Mouse (Mus musculus): ENCODE measurements around the gene Tshz3.

The Tshz3 gene

DNA sequence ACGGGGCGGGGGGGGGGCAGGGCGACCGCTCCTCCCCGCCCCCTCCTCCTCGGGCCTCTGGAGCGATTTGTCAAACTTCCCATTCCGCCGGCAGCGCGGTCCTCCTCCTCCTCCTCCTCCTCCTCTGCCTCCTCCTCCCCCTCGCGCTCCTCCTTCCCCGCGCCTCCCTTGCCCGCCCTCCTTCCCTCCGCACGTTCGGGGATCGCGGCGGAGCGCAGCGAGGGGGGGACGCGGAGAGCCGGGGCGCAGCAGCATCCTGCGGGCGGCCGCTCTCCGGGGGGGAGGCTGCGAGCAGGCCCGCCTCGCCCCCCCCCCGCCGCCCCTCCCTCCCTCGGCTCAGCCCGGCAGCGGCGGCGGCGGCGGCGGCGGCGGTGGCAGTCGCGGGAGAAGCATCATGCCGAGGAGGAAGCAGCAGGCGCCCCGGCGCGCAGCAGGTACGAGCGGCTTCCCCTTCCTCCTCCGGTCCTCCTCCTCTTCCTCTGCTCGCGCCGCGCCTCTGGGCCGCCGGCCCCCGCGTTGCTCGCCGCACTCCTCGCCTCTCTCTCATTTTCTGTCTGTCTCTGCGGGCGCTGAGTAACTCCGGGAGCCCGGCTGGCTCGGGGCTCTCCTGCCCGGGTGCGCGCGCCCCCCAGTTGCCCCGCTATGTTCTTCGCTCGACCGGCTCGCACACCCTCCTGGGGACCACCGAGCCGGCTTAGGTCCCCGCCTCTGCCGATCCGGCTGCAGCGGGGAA lies at the start of gene Tshz3:
Tshz3 (plus strand) TSS at position 263 of the 733 bp plus-strand sequence.
- WGBS = under 1% methylated on average over 48 of the region's 88 CpGs

DNA sequence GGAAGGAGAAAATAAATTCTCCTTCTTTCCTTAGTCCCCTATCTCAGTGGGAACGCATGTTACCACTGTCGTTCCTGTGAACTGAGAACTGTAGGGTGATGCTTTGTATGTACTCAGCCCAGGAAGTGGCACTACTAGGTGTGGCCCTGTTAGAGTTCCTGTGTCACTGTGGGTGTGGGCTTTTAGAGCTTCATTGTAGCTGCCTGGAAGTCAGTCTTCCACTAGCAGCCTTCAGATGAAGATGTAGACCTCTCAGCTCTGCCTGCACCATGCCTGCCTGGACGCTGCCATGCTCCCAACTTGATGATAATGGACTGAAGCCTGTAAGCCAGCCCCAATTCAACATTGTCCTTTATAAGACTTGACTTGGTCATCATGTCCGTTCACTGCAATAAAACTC lies 42.0 kb upstream of the Tshz3 start:
- 91% methylated on average over 4 of the region's 4 CpGs for WGBS

DNA sequence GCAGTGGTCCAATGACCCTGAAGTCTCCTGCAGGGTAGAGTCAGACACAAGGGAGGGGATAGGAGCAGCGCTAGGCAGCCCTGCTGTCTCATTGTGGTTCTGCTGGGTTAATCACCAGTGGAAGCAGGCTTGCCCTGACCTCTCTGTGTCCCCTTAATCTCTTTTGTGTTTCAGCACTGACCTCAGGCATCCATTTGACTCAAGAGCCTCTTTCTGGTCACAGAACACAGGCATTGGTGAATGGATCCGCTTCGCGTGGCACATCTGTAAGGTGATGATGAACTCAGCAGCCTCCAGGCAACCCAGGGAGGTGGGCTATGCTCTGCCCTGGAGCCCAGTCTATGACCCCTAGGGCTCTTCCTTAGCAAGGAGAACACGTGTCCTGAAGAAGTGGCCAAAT lies 39.6 kb upstream of the Tshz3 start:
- WGBS = 73% methylated on average over 5 of the region's 5 CpGs

DNA sequence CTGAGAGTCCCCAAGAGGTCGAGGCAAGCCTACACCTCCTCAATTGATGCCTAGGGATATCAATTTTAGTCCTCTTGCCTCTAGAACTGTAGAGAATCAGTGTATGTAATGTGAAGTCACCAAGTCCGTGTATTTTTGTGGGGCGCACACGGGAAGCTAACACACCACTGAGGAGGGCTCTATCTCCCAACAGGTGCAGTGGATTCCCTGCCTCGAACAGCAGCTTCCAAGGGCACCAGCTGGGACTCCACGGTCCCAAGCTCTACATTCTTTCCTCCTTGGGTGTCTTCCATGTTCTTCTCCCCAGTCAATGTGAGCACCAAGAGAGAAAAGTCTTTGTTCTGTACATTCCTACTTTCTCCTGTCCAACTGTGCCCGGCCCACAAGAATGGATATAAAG lies 38.7 kb upstream of the Tshz3 start:
- 83% methylated on average over 7 of the region's 7 CpGs for WGBS

DNA sequence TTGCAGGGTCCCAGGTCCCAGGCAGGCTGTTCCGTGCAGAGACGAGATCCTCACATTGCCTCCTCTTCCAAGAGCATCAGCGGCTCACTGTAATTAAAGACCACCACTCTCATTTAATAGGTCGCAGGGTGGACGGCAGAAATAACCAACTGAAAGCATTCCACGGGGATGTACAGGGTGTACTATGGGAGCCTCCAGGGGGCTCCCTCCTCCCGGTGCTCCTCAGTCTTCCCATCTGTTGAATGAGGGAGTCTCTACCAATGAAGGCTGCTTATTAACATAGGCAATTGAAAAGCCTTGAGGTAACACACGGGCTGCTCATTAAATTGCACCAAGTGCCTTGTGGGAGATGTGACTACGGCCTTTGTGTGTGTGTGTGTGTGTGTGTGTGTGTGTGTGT lies 37.3 kb upstream of the Tshz3 start:
- 67% methylated on average over 9 of the region's 9 CpGs for WGBS

DNA sequence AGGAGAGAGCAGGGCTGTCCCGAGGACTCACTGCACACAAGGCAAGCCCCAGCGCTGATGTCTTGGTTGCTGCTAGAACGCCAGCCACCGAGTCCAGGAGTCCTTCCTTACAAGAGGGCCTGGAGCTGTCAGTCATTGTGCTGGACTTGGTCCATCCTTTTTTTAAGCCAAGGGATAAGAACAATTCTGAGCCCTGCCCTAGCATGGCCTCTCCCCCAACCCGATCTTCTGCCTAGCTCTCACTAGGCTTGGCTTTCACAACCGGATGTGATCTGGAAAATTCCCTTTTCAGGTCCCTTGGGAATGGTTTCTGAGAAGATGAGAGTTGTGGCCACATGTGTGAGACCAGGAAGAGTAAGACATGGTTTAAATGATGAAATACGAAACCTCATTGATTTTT lies 34.5 kb upstream of the Tshz3 start:
- 84% methylated on average over 7 of the region's 7 CpGs for WGBS

DNA sequence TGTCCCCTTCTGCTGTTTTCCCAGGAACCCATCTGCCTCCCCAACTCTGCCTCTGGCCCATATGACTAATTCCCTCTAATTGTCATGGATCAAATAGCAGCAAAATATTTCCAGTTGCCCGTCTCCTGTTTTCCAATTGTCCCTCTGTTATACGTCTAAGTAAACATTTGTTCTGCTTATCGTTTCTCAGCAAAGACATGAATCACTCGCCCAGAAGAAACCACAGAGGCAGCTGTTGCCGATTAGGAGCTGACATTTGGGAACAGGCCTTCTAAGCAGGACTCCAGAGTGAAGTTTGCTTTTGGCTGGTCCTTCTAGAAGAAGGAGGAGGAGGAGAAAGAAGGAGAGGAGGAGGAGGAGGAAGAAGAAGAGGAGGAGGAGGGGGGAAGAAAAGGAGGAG lies 30.2 kb upstream of the Tshz3 start:
- WGBS = 72% methylated on average over 5 of the region's 5 CpGs

DNA sequence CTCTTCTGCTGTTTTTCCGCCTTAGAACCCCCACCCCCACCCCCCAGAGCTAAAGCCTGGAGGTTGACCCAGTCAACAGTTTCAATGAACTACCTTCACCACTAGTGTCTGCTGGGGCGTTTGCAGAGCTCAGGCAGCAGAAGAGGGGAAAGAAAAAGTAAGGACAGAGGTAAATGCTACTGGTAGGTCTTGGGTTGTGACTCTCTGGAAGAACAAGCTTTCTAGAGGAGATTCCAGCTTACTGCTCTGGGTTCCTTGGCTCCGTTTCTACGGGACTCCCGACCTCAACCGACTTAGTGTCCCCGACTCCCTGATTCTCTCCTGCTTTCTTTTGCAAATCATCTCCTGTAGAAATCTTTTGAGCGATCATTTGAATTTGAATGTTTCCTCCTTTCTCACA lies 19.9 kb upstream of the Tshz3 start:
- 40% methylated on average over 8 of the region's 8 CpGs for WGBS

DNA sequence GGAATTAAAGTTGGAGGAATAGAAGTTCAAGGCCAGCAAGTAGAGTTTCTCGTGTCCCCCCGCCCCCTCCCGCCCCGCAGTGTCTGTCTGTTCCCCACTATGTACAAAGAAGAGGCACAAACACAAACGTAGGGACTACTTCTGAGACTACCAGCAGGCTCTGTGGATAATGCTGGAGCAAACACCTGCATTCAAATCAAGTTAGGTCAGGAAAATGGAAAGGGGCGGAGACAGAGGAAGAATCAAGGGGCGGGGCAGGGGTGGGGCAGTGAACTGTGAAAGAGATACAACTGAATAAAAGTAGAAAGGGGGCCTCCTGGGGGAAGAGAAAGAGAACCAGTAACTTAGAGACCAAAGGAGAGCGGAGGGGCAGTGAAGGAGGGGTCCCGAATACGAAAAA lies 19.4 kb upstream of the Tshz3 start:
- WGBS = 19% methylated on average over 10 of the region's 10 CpGs

DNA sequence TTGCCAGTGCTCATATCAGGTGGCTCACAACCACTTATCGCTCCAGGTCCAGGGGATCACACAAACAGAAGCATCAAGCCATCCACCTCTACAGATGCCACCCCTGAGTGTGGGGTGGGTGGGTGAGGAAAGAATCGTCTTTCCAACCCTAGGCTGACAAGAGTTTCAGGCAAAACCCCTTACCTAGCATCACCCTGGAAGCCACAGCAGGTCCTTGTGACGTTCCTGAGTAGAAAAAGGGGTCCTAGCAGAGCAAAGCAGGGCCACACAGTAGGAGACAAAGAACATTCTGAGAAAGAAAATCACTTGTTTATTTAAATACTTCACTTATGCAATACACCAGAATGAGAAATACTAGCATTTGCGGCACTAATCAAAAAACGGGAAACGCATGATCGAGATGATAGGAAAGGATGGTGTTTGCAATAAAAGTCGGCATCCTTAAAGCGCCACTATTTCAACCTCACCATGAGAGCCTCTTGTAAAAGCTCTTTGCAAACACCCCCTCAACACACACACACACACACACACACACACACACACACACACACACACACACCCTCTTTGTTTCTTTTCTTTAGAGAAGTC lies 18.8 kb upstream of the Tshz3 start:
- 12% methylated on average over 9 of the region's 9 CpGs for WGBS

DNA sequence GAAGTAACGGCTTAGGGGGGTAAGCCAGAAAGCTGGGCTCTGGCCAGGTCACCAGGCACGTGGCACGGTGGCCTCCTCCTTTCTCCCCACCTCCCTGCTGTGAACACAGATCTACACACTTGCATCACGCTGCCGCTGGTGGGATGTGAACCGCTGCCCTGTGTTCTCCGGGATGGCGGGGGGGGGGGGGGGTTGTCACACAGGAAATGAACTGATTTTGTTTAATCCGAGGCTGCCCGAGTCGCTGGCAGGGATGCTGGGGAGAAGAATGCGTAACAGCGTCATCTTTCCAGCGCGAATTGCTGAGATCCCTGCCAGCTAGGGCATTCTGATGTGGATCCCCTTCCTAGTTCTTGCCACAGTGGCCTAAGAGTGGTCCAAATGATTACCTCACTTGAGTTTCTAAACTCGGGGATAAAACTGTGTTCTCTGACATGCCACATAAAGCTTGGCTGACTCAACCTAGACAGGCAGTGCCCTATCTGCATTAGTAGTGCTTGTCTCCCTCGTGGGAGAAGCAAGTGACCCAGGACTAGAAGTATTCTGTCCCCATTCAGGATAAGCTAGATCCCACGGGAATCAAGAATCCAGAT lies 18.0 kb upstream of the Tshz3 start:
- WGBS = 1% methylated on average over 18 of the region's 18 CpGs

DNA sequence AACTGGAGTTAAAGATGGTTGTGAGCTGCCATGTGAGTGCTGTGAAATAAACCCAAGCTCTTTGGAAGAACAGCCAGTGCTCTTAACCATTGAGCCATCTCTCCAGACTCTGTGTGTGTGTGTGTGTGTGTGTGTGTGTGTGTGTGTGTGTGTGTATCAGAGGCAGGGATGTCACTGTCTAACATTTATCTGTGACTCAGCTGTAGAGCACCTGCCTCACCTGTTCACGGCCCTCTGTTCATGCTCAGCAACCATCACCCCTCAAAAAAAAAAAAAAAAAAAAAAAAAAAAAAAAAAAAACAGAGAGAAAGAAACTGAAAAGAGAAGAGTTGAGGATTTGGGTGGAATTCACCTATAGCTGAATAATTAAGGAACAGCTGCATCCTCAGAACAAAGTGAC lies 10.4 kb upstream of the Tshz3 start:
- 100% methylated on average over 1 of the region's 1 CpGs for WGBS

DNA sequence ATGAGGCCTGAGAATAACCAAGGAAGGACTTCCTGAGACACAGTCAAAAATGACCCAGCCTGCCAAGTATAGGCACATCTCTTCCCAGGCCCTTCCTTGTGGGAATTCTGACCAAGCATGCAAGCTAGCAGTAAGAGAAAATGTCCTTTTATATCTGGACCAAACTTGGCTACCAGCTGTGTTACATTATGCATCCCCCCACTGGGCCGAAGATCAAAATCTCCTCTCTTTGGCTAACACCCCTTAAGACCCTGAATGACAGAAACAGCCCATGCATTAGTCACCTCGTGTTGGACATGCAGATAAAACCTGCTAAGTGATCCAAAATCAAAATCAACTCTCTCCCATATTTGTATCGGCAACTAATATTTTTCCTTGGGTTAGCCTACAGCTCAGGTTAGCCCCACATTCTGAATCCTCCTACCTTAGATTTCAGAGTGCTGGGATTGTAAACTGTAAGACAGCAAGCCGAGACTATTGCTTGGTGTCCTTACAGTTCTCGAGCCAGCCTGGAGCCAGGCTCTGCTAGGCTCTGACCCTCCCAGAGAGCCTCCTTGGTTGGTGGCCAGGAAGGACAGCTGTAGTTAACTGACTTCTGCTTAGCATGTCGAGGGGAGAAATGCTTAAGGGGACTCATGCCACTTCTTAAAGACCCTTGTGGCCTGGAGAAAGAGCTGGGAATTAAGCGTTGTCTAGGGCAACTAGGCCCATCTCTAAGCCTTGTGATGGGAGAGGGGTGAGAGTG lies 8.7 kb upstream of the Tshz3 start:
- 71% methylated on average over 7 of the region's 7 CpGs for WGBS

DNA sequence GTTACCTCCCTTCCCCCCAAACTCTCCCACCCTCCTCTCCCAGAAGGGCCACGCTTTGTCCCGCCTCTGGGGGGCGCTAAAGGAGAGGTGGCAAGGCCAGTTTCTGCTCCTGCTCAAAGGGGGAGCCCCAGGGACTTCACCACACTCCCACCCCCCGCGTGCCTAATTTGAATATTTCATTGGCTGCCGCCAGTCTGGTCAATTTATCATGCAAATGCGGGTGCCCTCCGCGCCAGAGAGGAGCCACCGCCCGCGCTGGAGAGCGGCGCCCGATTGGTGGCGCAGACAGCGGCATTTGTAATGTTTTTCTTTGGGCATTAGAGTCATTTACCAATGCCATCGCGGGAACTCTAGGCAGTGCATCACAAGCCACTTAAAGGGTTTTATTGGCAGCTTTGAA lies 7.4 kb upstream of the Tshz3 start:
- WGBS = 3% methylated on average over 19 of the region's 19 CpGs

DNA sequence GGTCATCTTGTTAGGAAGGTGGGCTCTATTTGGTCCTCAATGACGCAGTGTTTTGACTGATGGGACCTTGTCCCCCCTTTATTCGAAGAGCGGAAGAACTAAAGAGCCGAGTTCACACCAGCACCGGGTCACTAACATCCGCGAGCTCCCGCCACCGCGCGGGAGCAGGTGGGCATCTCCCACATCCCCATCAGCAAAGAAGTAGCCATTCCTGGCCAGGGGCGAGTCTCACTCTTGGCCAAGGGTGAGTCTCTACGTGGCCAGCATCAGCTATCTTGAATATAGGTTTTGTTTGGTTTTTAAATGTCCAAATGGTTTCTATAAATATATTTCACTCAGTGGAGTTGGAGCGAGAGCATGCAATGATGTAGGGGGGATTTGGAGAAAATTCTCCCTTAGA lies 6.3 kb upstream of the Tshz3 start:
- WGBS = 6% methylated on average over 14 of the region's 14 CpGs

DNA sequence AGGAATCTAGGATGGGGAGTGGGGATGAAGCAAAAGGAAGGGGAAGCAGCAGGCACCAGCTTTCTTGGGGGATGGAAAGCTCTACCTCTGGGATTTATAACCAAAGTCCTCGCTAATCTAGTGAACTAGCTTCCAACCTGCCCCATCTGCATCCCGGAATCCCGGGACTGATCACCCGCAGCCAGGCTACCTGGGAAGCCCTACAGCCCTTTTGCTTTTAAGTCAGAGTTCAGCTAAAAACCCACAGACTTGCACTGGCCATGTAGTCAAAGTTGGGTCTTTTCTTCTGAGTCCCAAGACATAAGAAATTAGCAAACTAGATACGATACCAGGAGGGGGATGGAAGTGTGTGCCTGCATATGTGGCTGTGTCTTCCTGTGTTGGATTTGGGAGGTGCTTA lies 5.5 kb upstream of the Tshz3 start:
- WGBS = 29% methylated on average over 5 of the region's 5 CpGs

DNA sequence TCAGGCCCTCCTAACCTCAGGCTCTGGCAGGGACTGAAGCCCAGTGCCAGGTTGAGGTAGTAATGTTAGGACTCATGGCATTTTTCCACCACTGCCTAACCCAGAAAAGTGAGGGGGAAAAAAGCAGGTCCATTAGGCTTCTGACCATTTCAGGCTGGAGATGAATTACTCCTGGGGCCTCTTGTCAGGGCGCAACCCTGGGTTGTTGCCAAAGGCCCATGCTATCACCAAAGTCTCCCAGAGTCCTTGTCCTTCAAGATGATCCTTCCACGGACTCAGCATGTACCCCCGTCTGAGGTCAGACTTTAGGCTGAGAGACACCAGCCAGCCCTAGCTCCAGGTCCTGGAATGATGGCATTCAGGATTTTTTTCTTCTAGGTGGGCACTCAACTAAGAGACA lies 4.8 kb upstream of the Tshz3 start:
- 83% methylated on average over 3 of the region's 3 CpGs for whole genome bisulfite sequencing

DNA sequence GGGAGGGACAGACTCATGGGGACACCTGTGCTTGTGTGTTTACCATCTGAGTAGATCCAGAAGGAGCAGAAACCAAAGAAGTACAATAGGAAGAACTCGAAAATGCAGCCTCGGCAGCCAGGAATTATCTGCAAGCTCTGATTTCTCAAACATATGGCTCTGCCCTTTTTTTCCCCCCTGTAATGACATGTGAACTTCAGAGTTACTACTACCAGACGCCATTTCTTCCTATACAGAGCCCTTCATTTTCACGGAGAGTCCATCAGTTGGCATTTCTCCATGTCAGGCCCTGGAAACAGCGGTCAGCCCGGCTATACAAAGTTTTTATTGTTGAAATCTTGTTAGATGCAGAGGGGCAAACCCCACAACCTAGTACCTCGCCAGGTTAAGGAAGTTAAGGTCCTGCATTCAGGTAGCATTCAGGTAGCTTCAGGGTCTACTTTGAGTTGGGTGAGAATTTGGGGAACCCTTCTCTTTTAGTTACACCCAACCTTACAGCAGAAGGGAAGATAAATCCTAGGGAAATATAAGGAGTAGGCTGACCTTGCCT lies 3.2 kb upstream of the Tshz3 start:
- WGBS = 58% methylated on average over 7 of the region's 7 CpGs

DNA sequence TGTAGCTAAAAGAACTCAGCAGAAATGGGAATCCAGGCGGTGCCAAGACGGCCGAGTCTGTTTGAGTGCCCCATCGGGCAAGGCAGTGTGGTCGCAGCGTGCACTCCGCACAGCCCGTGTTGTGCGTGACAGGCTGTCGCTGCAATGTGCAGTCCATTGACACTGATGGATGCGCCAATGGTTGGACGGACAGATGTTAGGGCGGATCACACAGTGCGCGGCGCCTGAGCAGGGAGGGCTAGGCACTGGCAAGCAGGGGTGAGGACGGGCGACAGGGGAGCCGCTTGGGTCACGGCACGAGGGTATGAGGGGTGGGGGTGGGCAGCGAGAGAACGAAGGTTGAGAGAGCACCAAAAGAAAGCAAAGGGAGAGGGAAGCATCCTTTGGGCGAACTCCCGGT lies 2.6 kb upstream of the Tshz3 start:
- WGBS = 12% methylated on average over 25 of the region's 25 CpGs

DNA sequence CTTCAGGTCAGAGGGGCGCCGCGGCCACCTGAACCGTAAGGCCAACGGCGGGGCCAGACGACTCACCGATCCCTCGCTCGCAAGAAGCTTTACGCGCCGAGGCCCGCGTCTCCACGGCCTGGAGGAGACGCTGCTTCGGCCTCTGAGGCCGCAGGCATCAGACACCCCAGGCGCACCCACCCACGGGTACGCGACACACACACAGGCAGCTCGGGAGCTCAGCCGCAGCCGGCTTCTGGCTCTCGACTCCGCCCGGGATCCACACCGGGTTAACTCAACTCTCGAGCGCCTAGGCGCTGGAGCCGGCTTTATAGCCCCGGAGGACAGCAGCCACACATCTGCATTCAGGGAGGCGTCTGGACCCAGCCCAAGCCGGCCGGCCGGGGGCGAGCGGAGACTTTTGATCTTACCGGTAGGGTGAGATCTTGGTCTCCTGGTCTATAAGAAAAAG lies 2.1 kb upstream of the Tshz3 start:
- WGBS = under 1% methylated on average over 42 of the region's 42 CpGs

DNA sequence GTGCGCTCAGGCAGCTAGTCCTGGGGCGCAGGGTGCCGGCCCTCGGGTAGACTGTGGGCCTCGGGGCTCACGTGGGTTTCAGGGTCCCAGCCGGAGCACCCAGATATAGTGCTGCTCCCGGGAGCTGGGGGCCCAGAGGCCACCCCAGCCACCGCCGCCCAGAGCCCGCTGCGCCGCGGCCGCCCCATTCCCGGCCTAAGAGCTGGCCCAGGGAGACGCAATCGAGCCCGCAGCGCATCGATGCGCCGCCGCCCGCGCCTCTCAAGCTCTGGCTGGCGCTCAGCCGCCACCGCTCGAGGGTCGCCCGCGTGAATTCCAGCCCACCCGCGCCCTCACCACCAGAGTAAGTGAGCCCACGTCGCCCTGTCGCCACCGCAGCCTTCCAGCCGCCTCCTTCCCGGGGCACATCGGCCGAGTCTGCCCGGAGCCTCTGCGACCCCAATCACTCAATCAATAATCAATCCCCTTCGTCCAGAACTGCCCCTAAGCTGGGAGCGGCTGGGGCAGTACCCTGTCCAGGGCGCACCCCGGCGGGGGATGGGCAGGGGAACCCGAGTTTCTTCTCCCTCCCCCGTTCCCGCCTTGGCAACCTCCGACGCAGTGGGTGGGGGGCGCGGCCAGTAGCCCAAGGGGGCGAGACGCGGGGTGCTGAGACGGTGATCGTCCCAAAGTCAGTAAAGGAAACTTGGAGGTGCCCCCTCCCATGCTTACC lies 1.4 kb upstream of the Tshz3 start:
- WGBS = under 1% methylated on average over 62 of the region's 62 CpGs

Measured in cerebral cortex, adult 2 months (tissue).